Mouse (Mus musculus) hindbrain, embryonic 10.5 days (tissue): ENCODE measurements at regions not wholly inside any gene's neighbourhood (a gene's known extent, or its start where the extent isn't known, plus 50 kb on each side); places are given as distances from the start of the nearest gene placed in this dataset.

Experiments used
- DNase-seq: peaks from one replicate; pipeline ENCODE4 v3.0.0-alpha.2; 2017; ENCODE audit warnings: low spot score
- H3K27ac ChIP-seq: fragments of 300-500 bp; sonication (generic); 2 replicates; pipeline ENCODE4 v1.5.1; 2016; ENCODE audit warnings: mild to moderate bottlenecking, moderate library complexity
- H3K27me3 ChIP-seq: fragments of 300-500 bp; sonication (generic); 2 replicates; pipeline ENCODE4 v1.6.1; 2016; ENCODE audit warnings: mild to moderate bottlenecking; ENCODE audit not compliant: poor library complexity, insufficient read depth, severe bottlenecking
- H3K36me3 ChIP-seq: fragments of 300-500 bp; sonication (generic); 2 replicates; pipeline ENCODE4 v1.6.1; 2016; ENCODE audit warnings: mild to moderate bottlenecking, moderate library complexity
- H3K4me1 ChIP-seq: fragments of 300-500 bp; sonication (generic); replicated peaks from 2 replicates; pipeline ENCODE4 v1.6.1; 2016; ENCODE audit warnings: mild to moderate bottlenecking
- H3K4me3 ChIP-seq: fragments of 300-500 bp; sonication (generic); 2 replicates; pipeline ENCODE4 v1.5.1; 2016; ENCODE audit warnings: mild to moderate bottlenecking, moderate library complexity
- H3K9me3 ChIP-seq: fragments of 300-500 bp; sonication (generic); 2 replicates; pipeline ENCODE4 v1.6.1; 2016; ENCODE audit warnings: mild to moderate bottlenecking, moderate library complexity
- WGBS: fragments of 180-500 bp; shearing (Covaris S2); methylation state at CpG from one replicate; pipeline ENCODE4 v1.1.7; 2016; 5-methylcytosine and 5-hydroxymethylcytosine counted together

DNA sequence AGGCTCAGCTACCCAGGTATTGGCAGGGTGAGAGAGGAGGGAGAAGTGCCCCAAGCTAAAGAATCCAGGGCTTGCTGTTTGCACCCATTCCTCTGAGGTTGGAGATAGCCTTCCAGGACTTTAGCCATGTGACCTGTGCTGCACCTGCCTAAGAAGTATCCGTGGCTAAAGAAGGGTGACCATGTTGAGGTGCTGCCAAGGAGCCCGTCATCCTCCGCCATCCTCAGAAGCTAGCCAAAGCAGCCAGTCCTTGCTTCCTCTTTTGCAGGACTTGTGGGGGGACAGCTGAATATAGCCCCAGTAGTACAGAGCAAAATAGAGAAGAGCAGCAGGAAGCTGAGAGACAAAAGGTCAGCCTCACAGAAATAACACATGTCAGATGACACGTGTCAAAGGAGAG is 173.7 kb downstream of the Tpbg start:
- Histone ChIP-seq H3K36me3 (no peaks in the 10 kb centered on the region), H3K4me3 (no peak overlapping the region), H3K4me1 (no peaks in the 10 kb centered on the region), H3K27ac (no peak overlapping the region), H3K9me3 (no peaks in the 10 kb centered on the region), H3K27me3 (no peaks in the 10 kb centered on the region)
- DNase-seq, result no peak
- WGBS, result 87% methylated on average over 4 of the region's 4 CpGs

- no peak for DNase-seq
- Histone ChIP-seq H3K27ac (no peak overlapping the region), H3K4me1 (no peaks in the 10 kb centered on the region), H3K27me3 (no peaks in the 10 kb centered on the region), H3K9me3 (no peaks in the 10 kb centered on the region), H3K4me3 (no peak overlapping the region), H3K36me3 (no peaks in the 10 kb centered on the region)
- WGBS, result 94% methylated on average over 6 of the region's 6 CpGs
Observed at GRCm38 (mm10) chr9:86020133-86020532, 178.0 kb downstream of the Tpbg start.

DNA sequence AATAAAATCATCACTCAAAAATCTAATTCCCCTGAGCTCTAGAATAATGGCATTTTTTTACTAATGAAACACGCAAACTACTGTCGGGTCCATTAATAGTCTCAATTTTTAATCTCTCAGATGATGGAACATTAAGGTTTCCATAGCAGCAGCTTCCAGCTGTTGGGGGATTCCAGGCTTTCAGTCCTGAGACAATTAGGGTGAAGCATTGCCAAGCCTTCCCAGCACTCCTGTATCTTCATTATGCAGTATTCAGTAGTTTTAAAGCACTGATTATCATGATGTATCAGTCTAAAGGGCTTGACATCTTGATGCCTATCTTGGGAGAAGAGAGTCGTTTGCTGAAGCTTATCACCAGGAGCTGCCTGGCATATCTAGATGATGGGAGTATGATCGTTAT is 178.6 kb downstream of the Tpbg start:
- H3K36me3 ChIP-seq, result no peaks in the 10 kb centered on the region
- 74% methylated on average over 4 of the region's 4 CpGs for WGBS
- no peak for DNase-seq
- H3K27ac ChIP-seq, result no peak overlapping the region
- no peaks in the 10 kb centered on the region for H3K27me3 ChIP-seq
- H3K9me3 ChIP-seq, result no peaks in the 10 kb centered on the region
- H3K4me1 ChIP-seq, result no peaks in the 10 kb centered on the region
- H3K4me3 ChIP-seq, result no peak overlapping the region

DNA sequence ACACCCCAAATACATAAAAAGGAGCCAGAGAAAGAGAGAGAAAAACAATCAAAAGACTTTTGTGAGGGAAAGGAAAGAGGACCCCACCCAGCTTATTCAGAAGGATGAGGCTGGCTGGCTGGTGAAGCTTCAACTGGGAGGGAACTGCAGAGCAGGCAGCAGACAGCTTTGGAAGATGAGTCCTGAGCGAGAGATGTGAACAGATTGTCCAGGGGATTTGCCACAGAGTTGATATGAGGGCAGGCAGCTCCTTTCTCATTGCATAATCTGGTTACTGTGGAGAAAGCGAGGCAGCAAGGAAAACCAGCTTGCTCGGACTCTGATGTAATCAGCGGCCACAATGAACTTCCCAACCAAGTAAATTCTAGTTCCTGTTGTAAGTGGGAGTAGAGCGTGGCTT is 188.6 kb downstream of the Tpbg start:
- Histone ChIP-seq H3K4me1 (no peaks in the 10 kb centered on the region), H3K27me3 (no peaks in the 10 kb centered on the region), H3K27ac (no peak overlapping the region), H3K4me3 (no peak overlapping the region), H3K36me3 (no peaks in the 10 kb centered on the region), H3K9me3 (no peaks in the 10 kb centered on the region)
- no peak for DNase-seq
- 71% methylated on average over 5 of the region's 5 CpGs for WGBS

- H3K4me3 ChIP-seq, result no peak overlapping the region
- no peaks in the 10 kb centered on the region for H3K4me1 ChIP-seq
- no peaks in the 10 kb centered on the region for H3K36me3 ChIP-seq
- no peaks in the 10 kb centered on the region for H3K9me3 ChIP-seq
- DNase-seq, result no peak
- no peak overlapping the region for H3K27ac ChIP-seq
- WGBS, result 47% methylated on average over 4 of the region's 4 CpGs
- H3K27me3 ChIP-seq, result no peaks in the 10 kb centered on the region
Observed at GRCm38 (mm10) chr9:86044098-86044497, 201.9 kb downstream of the Tpbg start.

DNA sequence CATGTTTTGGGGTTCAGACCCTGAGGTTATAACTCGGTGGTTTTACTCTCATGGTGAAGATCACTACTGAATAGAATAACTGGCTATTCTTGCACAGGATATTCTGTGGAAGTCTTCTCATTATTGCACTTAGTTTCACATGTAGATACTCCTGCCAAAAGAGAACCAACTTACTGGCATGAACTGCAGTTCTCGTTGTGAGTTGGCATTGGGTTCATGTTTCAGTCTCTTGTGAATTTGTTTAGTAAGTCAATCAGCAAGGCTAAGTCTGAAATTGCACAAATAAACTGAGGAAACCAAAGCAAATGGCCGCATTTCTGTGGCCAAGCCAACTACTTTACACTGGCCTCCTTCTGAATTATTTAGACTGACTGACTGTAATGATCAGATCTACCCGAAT is 215.9 kb downstream of the Tpbg start:
- H3K9me3 ChIP-seq, result no peaks in the 10 kb centered on the region
- H3K27ac ChIP-seq, result no peak overlapping the region
- H3K4me3 ChIP-seq, result no peak overlapping the region
- WGBS, result 90% methylated on average over 4 of the region's 4 CpGs
- no peaks in the 10 kb centered on the region for H3K27me3 ChIP-seq
- H3K36me3 ChIP-seq, result no peaks in the 10 kb centered on the region
- no peaks in the 10 kb centered on the region for H3K4me1 ChIP-seq
- DNase-seq, result no peak

- Histone ChIP-seq H3K9me3 (no peaks in the 10 kb centered on the region), H3K27me3 (no peaks in the 10 kb centered on the region), H3K36me3 (no peaks in the 10 kb centered on the region), H3K4me1 (no peaks in the 10 kb centered on the region), H3K27ac (no peak overlapping the region), H3K4me3 (no peak overlapping the region)
- WGBS, result 77% methylated on average over 6 of the region's 6 CpGs
- no peak for DNase-seq
Observed at GRCm38 (mm10) chr9:86060049-86060448, 217.9 kb downstream of the Tpbg start.

DNA sequence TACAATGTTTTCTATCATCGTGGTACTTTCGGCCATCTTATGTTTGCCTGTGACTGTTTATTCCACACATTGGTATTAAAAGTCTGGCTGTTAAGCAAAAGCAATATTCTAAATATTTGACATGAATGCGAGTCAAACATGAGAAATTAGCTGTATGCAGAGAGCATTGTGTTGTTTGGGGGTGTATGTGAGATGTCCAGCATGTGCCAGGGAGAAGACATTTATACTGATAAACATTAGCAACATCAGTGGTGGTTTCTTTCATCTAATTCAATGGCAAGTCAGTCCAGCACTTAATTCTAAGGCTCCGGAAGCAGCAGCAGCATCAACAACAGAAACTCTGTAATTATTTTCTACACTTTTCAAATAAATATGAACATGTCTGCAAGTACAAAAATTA is 219.1 kb downstream of the Tpbg start:
- Histone ChIP-seq H3K27me3 (no peaks in the 10 kb centered on the region), H3K27ac (no peak overlapping the region), H3K36me3 (no peaks in the 10 kb centered on the region), H3K4me3 (no peak overlapping the region), H3K9me3 (no peaks in the 10 kb centered on the region), H3K4me1 (no peaks in the 10 kb centered on the region)
- no peak for DNase-seq
- WGBS, result 96% methylated on average over 4 of the region's 4 CpGs

DNA sequence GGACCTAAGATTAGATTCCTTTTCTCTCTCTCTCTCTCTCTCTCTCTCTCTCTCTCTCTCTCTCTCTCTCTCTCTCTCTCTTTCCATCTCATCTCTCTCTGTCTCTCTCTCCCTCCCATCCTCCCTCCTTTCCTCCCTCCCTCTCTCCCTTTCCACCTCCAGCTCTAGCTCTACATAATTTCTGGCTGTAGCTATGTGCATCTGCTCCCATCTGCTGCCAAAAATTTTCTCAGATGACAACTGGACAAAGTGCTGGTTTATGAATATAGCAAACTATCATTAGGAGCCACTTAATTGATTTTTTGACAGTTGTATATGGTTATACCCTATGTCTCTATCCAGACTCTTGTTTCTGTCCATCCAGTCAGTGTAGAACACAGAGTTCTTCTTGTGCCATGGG is 237.1 kb downstream of the Tpbg start:
- no peak overlapping the region for H3K27ac ChIP-seq
- H3K4me1 ChIP-seq, result no peaks in the 10 kb centered on the region
- H3K36me3 ChIP-seq, result no peaks in the 10 kb centered on the region
- no peaks in the 10 kb centered on the region for H3K27me3 ChIP-seq
- H3K4me3 ChIP-seq, result no peak overlapping the region
- no peaks in the 10 kb centered on the region for H3K9me3 ChIP-seq
- no peak for DNase-seq

DNA sequence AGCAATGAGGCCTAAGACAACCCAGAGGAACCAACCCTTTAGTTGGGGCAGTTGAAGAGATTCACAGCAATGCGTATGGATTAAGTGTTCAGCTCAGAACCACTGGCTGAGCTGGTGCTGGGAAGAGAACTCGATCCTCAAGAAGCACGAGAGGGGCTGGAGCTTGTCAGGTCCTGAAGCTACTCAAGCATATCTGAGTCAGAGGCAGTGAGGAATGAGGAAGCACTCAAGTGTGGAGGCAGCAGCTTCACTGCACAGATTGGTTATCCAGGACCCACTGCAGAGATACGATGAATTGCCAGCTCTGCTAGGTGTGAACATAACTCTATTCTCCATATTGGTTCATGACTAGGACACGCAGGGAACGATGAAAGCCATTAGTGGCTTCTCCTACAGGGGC is 239.7 kb downstream of the Tpbg start:
- Histone ChIP-seq H3K9me3 (no peaks in the 10 kb centered on the region), H3K27ac (no peak overlapping the region), H3K4me3 (no peak overlapping the region), H3K36me3 (no peaks in the 10 kb centered on the region), H3K27me3 (no peaks in the 10 kb centered on the region), H3K4me1 (no peaks in the 10 kb centered on the region)
- 75% methylated on average over 6 of the region's 6 CpGs for WGBS
- no peak for DNase-seq

DNA sequence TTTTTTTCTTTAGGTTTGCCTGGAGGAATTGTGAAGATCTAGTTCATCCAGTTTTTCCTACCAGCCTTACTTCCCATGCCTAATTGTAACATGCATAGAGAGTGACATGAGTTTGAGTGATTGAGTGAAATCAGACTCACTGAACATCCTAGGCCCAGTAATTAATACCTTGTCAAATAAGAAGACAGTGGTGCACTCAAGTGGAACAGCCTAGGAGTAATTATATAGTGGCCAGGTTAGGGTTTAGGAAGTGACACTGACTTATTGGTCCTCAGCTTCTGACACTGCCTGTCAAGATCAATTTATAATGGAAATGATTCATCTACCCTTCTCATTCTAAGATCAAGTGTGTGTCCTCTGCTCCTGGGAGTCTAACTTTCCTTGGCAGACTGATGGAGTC is 250.8 kb downstream of the Tpbg start:
- H3K4me3 ChIP-seq, result no peak overlapping the region
- peaks cover 9% of the 10 kb centered on the region for H3K4me1 ChIP-seq
- H3K27ac ChIP-seq, result no peak overlapping the region
- H3K36me3 ChIP-seq, result no peaks in the 10 kb centered on the region
- no peak for DNase-seq
- no peaks in the 10 kb centered on the region for H3K9me3 ChIP-seq
- no peaks in the 10 kb centered on the region for H3K27me3 ChIP-seq

DNA sequence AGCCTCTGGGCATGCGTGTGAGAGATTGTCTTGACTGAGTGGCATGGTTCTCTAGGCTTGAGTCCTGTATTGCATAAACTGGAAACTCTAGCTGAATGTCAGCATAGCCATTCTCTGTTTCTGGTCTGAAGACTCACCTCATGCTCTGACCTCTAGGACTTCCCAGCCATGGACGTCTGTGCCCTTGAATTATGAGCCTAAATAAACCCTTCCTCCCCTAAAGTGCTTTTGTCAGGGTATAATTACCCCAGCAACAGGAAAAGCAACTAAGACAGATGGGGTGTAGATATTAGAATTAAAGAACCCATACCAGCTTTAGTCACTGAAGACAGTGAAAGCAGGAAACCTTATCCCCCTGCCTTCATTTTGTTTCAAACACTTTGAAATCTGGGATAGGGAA is 253.3 kb downstream of the Tpbg start:
- 66% methylated on average over 2 of the region's 2 CpGs for WGBS
- Histone ChIP-seq H3K36me3 (no peaks in the 10 kb centered on the region), H3K4me1 (peaks cover under 1% of the 10 kb centered on the region; the same call in 1 of the 2 replicates), H3K4me3 (no peak overlapping the region), H3K9me3 (no peaks in the 10 kb centered on the region), H3K27me3 (no peaks in the 10 kb centered on the region), H3K27ac (no peak overlapping the region)
- no peak for DNase-seq

DNA sequence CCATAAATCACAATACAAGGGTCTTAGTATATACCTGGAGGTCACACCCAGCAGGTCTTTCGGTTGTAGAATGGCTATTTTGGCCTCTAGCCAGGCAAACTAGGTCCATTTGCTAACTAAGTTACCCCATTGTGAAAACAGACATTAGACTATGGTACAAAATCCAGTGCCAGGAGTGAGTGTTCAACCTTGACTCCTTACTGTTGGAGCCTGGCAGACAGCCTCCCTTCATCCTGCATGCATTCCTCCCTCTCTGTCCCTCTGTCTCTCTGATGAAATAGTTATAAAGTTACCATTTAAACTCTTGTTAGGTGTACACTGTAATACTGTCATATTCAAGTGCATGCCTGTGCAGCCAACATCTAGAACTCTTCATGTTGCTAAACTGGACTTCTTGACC is 254.1 kb downstream of the Tpbg start:
- WGBS, result 84% methylated on average over 1 of the region's 1 CpGs
- H3K36me3 ChIP-seq, result no peaks in the 10 kb centered on the region
- no peak overlapping the region for H3K27ac ChIP-seq
- no peak overlapping the region for H3K4me3 ChIP-seq
- no peaks in the 10 kb centered on the region for H3K9me3 ChIP-seq
- no peaks in the 10 kb centered on the region for H3K27me3 ChIP-seq
- DNase-seq, result no peak
- H3K4me1 ChIP-seq, result no peaks in the 10 kb centered on the region

DNA sequence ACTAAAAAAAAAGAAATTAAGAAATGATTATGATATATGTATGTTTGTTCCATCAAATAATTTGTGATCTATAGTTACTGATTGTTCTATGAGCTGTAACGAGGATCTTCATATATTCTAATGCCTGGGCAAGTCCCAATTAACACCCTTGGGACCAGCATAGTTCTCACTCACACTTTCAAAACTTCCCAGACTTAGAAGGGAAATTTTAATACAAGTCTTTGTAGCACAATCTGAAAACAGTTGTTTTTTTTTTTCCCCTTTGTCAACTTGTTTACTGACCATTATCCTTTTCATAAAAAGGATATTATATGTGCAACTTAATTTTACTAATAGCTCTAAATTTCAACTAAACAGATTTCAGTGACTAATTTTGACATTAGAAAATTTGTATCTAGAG is 257.1 kb downstream of the Tpbg start:
- Histone ChIP-seq H3K27me3 (no peaks in the 10 kb centered on the region), H3K27ac (no peak overlapping the region), H3K36me3 (no peaks in the 10 kb centered on the region), H3K4me3 (no peak overlapping the region), H3K4me1 (no peaks in the 10 kb centered on the region), H3K9me3 (no peaks in the 10 kb centered on the region)
- no peak for DNase-seq
- WGBS, result 88% methylated on average over 1 of the region's 1 CpGs
